Mouse (Mus musculus) hindbrain, embryonic 11.5 days (tissue): ENCODE results near the gene 9230110F15Rik. TPM values are rescaled to one million over a fixed set of nuclear protein-coding genes. Genes with fewer than 3 reads are reported as not detected.
"Not testable (repeated sequence)": the region's sequence is repeated elsewhere in the genome, so short reads cannot be mapped to it uniquely, and the experiment has no call there.

Experiments used
- ATAC-seq: fragments of 200-750 bp; cut with Nextera tagmentation; 2 replicates; pipeline ENCODE4 v1.8.0; 2017; ENCODE audit warnings: mild to moderate bottlenecking, moderate TSS enrichment, moderate library complexity; ENCODE audit not compliant: low FRiP score
- DNase-seq: peaks from one replicate; pipeline ENCODE4 v3.0.0-alpha.2; 2015; ENCODE audit warnings: low spot score
- H3K27ac ChIP-seq: fragments of 300-500 bp; sonication (generic); 2 replicates; pipeline ENCODE4 v1.5.1; 2014; ENCODE audit warnings: mild to moderate bottlenecking, low read depth, low read length
- H3K27me3 ChIP-seq: fragments of 300-500 bp; sonication (generic); 2 replicates; pipeline ENCODE4 v1.6.1; 2014; ENCODE audit warnings: mild to moderate bottlenecking, low read length, moderate library complexity, mixed read lengths; ENCODE audit not compliant: control insufficient read depth, insufficient read depth
- H3K36me3 ChIP-seq: fragments of 300-500 bp; sonication (generic); 2 replicates; pipeline ENCODE4 v1.6.1; 2014; ENCODE audit warnings: mild to moderate bottlenecking, low read length, moderate library complexity, mixed read lengths; ENCODE audit not compliant: control insufficient read depth, insufficient read depth
- H3K4me1 ChIP-seq: fragments of 300-500 bp; sonication (generic); replicated peaks from 2 replicates; pipeline ENCODE4 v1.6.1; 2014; ENCODE audit warnings: low read length, mixed read lengths; ENCODE audit not compliant: control insufficient read depth, insufficient read depth
- H3K4me2 ChIP-seq: fragments of 300-500 bp; sonication (generic); replicated peaks from 2 replicates; pipeline ENCODE4 v1.6.1; 2014; ENCODE audit warnings: mild to moderate bottlenecking, low read depth, low read length
- H3K4me3 ChIP-seq: fragments of 300-500 bp; sonication (generic); 2 replicates; pipeline ENCODE4 v1.5.1; 2014; ENCODE audit warnings: low read depth, low read length
- H3K9ac ChIP-seq: fragments of 300-500 bp; sonication (generic); 2 replicates; pipeline ENCODE4 v1.6.1; 2014; ENCODE audit warnings: low read depth, low read length
- H3K9me3 ChIP-seq: fragments of 300-500 bp; sonication (generic); 2 replicates; pipeline ENCODE4 v1.6.1; 2016; ENCODE audit warnings: low read length; ENCODE audit not compliant: control insufficient read depth
- WGBS: fragments of 180-500 bp; shearing (Covaris S2); extraction: QIAGEN DNeasy Blood & Tissue Kit; methylation state at CpG from one replicate; pipeline ENCODE4 v1.1.7; 2014; 5-methylcytosine and 5-hydroxymethylcytosine counted together
- polyA plus RNA-seq: library from polyadenylated mRNA; unstranded; fragments of >200 nt; fragmentation: Nextera tagmentation; extraction: Ambion mirVana; gene quantifications from 2 replicates; pipeline ENCODE4 v1.2.1, GENCODE M21; 2014

9230110F15Rik gene
- not detected in 2 replicates for polyA plus RNA-seq

- no peak for ATAC-seq
- DNase-seq = no peak
- 87% methylated on average over 1 of the region's 1 CpGs for WGBS
Measured at GRCm38 (mm10) chr9:35844050-35844449, at the start of gene 9230110F15Rik. TSS of gene 9230110F15Rik (minus strand) at chr9:35844150.

GRCm38 (mm10) chr9:35893112-35893511 lies 49.2 kb upstream of the 9230110F15Rik start:
- not testable (repeated sequence) for H3K4me2 ChIP-seq, ATAC-seq, H3K27me3 ChIP-seq, DNase-seq, H3K27ac ChIP-seq, H3K4me1 ChIP-seq, H3K9ac ChIP-seq, H3K36me3 ChIP-seq, H3K9me3 ChIP-seq, H3K4me3 ChIP-seq
- 65% methylated on average over 1 of the region's 1 CpGs for WGBS

More at GRCm38 (mm10) chr9:35844050-35844449, at the start of gene 9230110F15Rik:
- no peak within 1 kb of the TSS for H3K4me2 ChIP-seq
- no peaks in the 10 kb centered on the region for H3K36me3 ChIP-seq
- H3K9ac ChIP-seq = no peak within 1 kb of the TSS
- H3K4me1 ChIP-seq = no peaks in the 10 kb centered on the region
- no peaks in the 10 kb centered on the region for H3K9me3 ChIP-seq
- no peaks in the 10 kb centered on the region for H3K27me3 ChIP-seq
- H3K27ac ChIP-seq = no peak within 1 kb of the TSS
- H3K4me3 ChIP-seq = no peak within 1 kb of the TSS

GRCm38 (mm10) chr9:35817881-35818280 lies 26.1 kb downstream of the 9230110F15Rik start:
- not testable (repeated sequence) for H3K4me1 ChIP-seq, DNase-seq, H3K4me2 ChIP-seq, H3K27me3 ChIP-seq, H3K4me3 ChIP-seq, H3K9ac ChIP-seq, H3K27ac ChIP-seq, H3K9me3 ChIP-seq, ATAC-seq, H3K36me3 ChIP-seq
- WGBS = 95% methylated on average over 15 of the region's 15 CpGs

- H3K9ac ChIP-seq = no peak overlapping the region
- DNase-seq = no peak
- H3K4me1 ChIP-seq = no peaks in the 10 kb centered on the region
- H3K36me3 ChIP-seq = no peaks in the 10 kb centered on the region
- no peak overlapping the region for H3K4me2 ChIP-seq
- no peak overlapping the region for H3K27ac ChIP-seq
- no peaks in the 10 kb centered on the region for H3K27me3 ChIP-seq
- ATAC-seq = no peak
- no peak overlapping the region for H3K4me3 ChIP-seq
- H3K9me3 ChIP-seq = no peaks in the 10 kb centered on the region
Measured at GRCm38 (mm10) chr9:35798146-35798545, 45.8 kb downstream of the 9230110F15Rik start.

GRCm38 (mm10) chr9:35790001-35790400 lies 53.9 kb downstream of the 9230110F15Rik start, which contains the start of the genes Gm27235 and D730048I06Rik:
TSS of gene Gm27235 (minus strand) at chr9:35790101.
TSS of gene D730048I06Rik (minus strand) at chr9:35790112.
- H3K36me3 ChIP-seq = no peaks in the 10 kb centered on the region
- no peak for ATAC-seq
- 96% methylated on average over 3 of the region's 3 CpGs for WGBS

More at GRCm38 (mm10) chr9:35790001-35790400, 53.9 kb downstream of the 9230110F15Rik start, which contains the start of the genes Gm27235 and D730048I06Rik:
- DNase-seq = no peak
- Histone ChIP-seq H3K27ac (no peak within 1 kb of the TSS), H3K4me2 (no peak within 1 kb of the TSS), H3K4me3 (no peak within 1 kb of the TSS), H3K27me3 (no peaks in the 10 kb centered on the region), H3K4me1 (no peaks in the 10 kb centered on the region), H3K9ac (no peak within 1 kb of the TSS), H3K9me3 (no peaks in the 10 kb centered on the region)

Other genes starting within 250 kb of the 9230110F15Rik start
- not detected in 2 replicates for gene Pate4, start 232.2 kb downstream of the 9230110F15Rik start, polyA plus RNA-seq
- gene Pate3, start 195.9 kb downstream of the 9230110F15Rik start, polyA plus RNA-seq = 0.12 TPM in 1 of 2 replicates, not detected in the other
- 0.12 TPM in 1 of 2 replicates, not detected in the other for gene Pate1, start 156.8 kb downstream of the 9230110F15Rik start, polyA plus RNA-seq
- not detected in 2 replicates for gene Gm17677, start 103.1 kb downstream of the 9230110F15Rik start, polyA plus RNA-seq
- not detected in 2 replicates for gene Gm17727, start 66.0 kb downstream of the 9230110F15Rik start, polyA plus RNA-seq
- gene Gm27235, start 54.0 kb downstream of the 9230110F15Rik start, polyA plus RNA-seq = not detected in 2 replicates
- gene D730048I06Rik, start 54.0 kb downstream of the 9230110F15Rik start, polyA plus RNA-seq = not detected in 2 replicates
- not detected in 2 replicates for gene 9230113P08Rik, start 64.3 kb upstream of the 9230110F15Rik start, polyA plus RNA-seq